Mouse (Mus musculus): ENCODE measurements around the gene Gm5148.

The Gm5148 gene

GRCm38 (mm10) chr3:37692945-37693344, 31.3 kb downstream of the Gm5148 start:
- no peak for DNase-seq (ENCODE audit: low spot score)

- peak; percentile 56 for DNase-seq (ENCODE audit: low spot score)
Measured at GRCm38 (mm10) chr3:37687158-37687980, 36.9 kb downstream of the Gm5148 start.

- no peak for DNase-seq (ENCODE audit: low spot score)
Measured at GRCm38 (mm10) chr3:37686751-37687150, 37.5 kb downstream of the Gm5148 start.

- no peak for DNase-seq (ENCODE audit: low spot score)
Measured at GRCm38 (mm10) chr3:37686219-37686618, 38.1 kb downstream of the Gm5148 start.

GRCm38 (mm10) chr3:37676291-37676690, 48.0 kb downstream of the Gm5148 start:
- DNase-seq (ENCODE audit: low spot score): no peak

GRCm38 (mm10) chr3:37675056-37675525, 49.2 kb downstream of the Gm5148 start:
- DNase-seq (ENCODE audit: low spot score): no peak

- no peak for DNase-seq (ENCODE audit: low spot score)
Measured at GRCm38 (mm10) chr3:37673513-37674261, 50.6 kb downstream of the Gm5148 start.

GRCm38 (mm10) chr3:37672266-37673040, 51.8 kb downstream of the Gm5148 start:
- no peak for DNase-seq (ENCODE audit: low spot score)

GRCm38 (mm10) chr3:37669100-37669499, 55.2 kb downstream of the Gm5148 start:
- DNase-seq (ENCODE audit: low spot score): no peak

- DNase-seq (ENCODE audit: low spot score): no peak
Measured at GRCm38 (mm10) chr3:37668652-37669051, 55.6 kb downstream of the Gm5148 start.

GRCm38 (mm10) chr3:37667736-37668135, 56.6 kb downstream of the Gm5148 start:
- no peak for DNase-seq (ENCODE audit: low spot score)

GRCm38 (mm10) chr3:37667119-37667467, 57.2 kb downstream of the Gm5148 start:
- DNase-seq (ENCODE audit: low spot score): no peak

- DNase-seq (ENCODE audit: low spot score): peak; percentile 53
Measured at GRCm38 (mm10) chr3:37666291-37667118, 57.8 kb downstream of the Gm5148 start.
